Mouse (Mus musculus): ENCODE measurements around the gene Zfp513.
A peak's percentile ranks its signal among the peaks of the same experiment; 100 is the strongest.

Zfp513 gene

GRCm38 (mm10) chr5:31193631-31194281, 8.3 kb downstream of the Zfp513 start:
- no peak for TF ChIP-seq GATA4 (IDR thresholded peaks at IDR 0.05; ENCODE audit: insufficient replicate concordance, low read length)

DNA sequence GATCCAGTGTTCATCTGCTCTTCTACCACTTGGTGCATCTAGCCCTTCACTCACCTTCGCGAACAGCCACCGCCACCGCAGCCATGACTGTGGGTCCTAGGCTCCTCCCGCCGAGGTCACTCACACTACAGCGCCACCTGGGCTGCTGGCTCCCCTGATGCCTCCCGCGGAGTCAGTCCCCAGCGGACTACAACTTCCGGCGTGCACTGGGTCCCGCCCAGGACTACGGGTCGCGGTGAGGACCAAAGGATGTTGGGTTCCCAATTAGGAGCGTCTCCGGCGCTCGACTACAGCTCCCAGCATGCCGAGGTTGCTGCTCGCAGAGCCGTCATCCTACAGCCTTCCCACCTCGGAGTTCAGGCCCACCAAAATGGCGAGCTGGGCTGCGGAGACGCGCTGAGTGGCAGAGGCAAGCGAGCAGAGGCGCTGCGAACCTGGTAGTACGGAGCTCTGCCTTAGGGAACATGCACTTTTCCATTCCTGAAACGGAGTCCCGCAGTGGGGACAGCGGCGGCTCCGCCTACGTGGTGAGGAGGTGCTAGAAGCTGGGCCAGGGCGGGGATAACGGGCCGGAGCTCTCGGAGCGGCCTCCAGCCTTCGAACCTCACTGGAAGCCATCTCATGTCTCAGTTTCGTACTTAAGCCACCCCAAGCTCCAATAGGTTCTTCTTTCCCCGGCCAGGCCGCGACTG, 9.0 kb downstream of the Zfp513 start, which contains the start of the genes Snx17 and Eif2b4:
TSS of gene Snx17 (plus strand) at position 289 of the 692 bp plus-strand sequence.
TSS of gene Eif2b4 (minus strand) at position 492 of the 692 bp plus-strand sequence.
- TF ChIP-seq GATA4 (IDR thresholded peaks at IDR 0.05; ENCODE audit: insufficient replicate concordance, low read length): peak; percentile 26; the same call in 1 of the 2 replicates

GRCm38 (mm10) chr5:31192045-31192938, 9.8 kb downstream of the Zfp513 start:
- TF ChIP-seq GATA4 (IDR thresholded peaks at IDR 0.05; ENCODE audit: insufficient replicate concordance, low read length): no peak

DNA sequence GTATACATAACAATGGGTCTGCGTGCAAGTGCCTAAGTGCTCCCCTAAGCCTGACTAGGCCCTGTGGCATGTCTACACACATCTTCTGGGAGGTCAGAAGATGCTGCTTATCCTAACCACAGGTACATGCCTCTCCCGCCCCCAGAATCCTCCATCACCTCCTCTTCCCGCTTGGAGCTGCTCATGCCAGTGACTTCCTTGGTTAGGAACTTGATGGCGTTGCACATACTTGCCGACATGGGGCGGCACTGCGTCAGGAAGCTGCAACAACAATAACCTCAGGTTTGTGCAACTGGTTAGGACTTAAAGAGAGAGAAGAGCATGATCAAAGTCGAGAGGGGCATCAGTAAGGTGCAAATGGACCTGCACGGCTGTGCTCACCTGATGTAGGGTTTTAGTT, 11.9 kb downstream of the Zfp513 start:
- TF ChIP-seq GATA4 (IDR thresholded peaks at IDR 0.05; ENCODE audit: insufficient replicate concordance, low read length): no peak

DNA sequence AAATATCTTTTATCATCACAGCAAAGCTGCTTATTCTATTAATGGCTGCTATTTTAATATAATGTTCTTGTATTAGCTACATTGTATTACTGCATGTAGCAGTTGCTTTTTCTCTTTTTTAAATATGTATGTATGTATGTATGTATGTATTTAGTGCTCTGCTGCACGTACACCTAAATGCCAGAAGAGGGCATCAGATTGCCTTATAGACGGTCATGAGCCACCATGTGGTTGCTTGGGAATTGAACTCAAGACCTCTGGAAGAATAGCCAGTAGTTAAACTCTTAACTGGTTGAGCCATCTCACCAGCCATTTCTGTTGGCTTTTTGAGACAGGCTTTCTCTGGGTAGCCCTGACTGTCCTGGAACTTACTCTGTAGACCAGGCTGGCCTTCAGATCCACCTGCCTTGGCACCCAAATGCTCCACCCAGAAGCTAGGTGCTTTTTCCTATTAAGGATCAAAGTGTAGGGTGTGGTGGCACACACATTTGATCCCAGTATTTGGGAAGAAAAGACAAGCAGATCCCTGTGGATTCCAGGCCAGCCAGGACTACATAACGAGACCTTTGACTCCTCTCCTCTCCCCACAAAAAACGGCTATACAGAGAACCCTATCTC, 13.8 kb downstream of the Zfp513 start:
- TF ChIP-seq GATA4 (IDR thresholded peaks at IDR 0.05; ENCODE audit: insufficient replicate concordance, low read length): no peak

DNA sequence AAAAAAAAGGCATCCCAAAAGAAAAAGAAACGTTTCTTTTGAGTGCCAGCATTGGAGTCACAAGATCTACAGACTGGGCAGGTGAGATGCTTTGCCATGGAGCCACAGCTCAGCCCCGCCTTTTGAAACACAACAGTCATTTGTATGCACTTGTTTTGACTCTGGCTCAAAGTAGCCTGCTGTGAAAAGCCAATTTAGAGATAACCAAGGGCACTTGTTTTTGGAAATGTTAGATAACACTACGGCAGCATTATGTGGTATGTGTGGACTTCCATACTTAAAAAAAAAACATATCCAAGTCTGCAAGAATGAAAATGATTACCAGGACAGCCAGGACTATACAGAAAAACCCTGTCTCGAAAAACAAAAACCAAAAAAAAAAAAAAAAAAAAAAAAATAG, 18.4 kb downstream of the Zfp513 start:
- TF ChIP-seq GATA4 (IDR thresholded peaks at IDR 0.05; ENCODE audit: insufficient replicate concordance, low read length): no peak

DNA sequence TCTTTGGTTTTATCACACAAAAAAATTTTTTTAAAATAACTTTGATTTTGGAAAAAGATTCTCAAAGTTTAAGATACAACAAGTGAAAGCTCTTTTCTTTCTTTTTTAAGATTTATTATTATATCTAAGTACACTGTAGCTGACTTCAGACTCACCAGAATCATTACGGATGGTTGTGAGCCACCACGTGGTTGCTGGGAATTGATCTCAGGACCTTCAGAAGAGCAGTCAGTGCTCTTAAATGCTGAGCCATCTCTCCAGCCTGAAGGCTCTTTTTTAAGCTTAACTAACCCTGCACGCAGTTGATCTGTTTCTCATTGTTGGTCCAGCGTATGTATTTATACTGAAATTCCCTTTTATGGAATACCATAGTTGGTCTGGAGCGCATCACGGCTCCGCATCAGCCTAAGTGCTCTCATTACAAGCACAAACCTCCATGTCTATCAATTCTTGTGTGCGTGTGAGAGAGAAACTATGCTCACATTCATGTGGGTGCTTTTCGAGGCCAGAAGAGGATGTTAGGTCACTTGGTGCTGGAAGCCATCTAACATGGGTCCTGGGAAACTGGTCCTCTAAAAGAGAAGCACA, 20.8 kb downstream of the Zfp513 start:
- no peak for TF ChIP-seq GATA4 (IDR thresholded peaks at IDR 0.05; ENCODE audit: insufficient replicate concordance, low read length)

GRCm38 (mm10) chr5:31179766-31180630, 22.1 kb downstream of the Zfp513 start, which contains the start of the genes Gm29609 and Gtf3c2:
Gm29609 (minus strand) TSS chr5:31179911.
Gtf3c2 (minus strand) TSS chr5:31180144.
- TF ChIP-seq GATA4 (IDR thresholded peaks at IDR 0.05; ENCODE audit: insufficient replicate concordance, low read length): no peak; the same call in 1 of the 2 replicates

DNA sequence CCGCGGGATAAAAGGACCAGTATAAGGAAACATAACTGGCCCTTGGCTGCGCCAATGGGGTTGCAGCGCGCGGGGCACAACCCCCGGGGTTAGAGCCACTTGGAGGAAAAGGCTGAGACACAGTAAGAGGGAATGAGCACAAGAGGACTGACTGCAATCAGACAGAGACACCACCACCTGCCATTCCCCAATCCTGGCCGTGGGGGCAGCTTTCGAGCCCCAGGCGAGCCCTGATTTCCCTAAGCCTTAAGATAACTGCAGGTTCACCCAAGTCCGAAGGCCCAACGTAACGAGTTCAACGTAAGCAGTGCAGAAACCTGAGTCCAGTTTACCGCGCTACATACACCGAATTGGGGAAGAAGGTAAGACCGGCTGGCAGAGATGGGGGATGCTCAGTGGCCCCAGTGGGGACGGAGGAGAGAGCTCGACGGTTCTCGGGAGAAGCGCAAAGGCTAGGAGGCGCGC, 22.8 kb downstream of the Zfp513 start:
- no peak for TF ChIP-seq GATA4 (IDR thresholded peaks at IDR 0.05; ENCODE audit: insufficient replicate concordance, low read length)

DNA sequence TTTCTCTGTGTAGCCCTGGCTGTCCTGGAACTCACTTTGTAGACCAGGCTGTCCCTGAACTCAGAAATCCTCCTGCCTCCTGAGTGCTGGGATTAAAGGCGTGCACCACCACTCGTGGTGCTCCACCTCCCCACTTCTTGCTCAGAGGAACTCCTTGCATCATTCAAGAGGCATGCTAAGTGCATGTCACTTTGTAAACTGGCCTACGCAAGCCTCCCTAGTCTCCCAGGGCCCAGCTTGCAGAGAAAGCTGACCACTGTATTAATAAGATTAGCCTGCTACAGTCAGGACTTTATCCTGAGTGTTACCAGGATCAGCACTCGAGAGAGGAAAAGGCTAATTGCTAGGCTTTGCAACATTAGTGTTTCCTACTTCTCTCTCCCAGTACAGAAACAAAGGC, 33.5 kb downstream of the Zfp513 start:
- TF ChIP-seq GATA4 (IDR thresholded peaks at IDR 0.05; ENCODE audit: insufficient replicate concordance, low read length): no peak

DNA sequence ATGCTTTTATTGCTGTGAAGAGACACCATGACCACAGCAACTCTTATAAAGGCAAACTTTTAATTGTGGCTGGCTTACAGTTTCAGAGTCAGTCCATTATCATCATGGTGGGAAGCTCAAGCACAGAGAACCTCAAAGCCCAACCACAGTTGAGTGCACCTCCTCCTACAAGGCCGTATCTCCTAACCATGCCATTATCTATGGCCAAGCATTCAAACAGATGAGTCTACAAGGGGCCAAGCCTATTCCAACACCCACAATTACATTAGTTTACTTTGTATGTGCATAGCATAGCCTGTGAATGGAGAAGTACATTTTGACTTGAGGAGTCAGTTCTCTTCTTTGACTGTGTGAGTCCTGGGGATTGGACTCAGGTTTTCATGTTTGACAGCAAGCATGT, 37.2 kb downstream of the Zfp513 start:
- no peak for TF ChIP-seq GATA4 (IDR thresholded peaks at IDR 0.05; ENCODE audit: insufficient replicate concordance, low read length)

DNA sequence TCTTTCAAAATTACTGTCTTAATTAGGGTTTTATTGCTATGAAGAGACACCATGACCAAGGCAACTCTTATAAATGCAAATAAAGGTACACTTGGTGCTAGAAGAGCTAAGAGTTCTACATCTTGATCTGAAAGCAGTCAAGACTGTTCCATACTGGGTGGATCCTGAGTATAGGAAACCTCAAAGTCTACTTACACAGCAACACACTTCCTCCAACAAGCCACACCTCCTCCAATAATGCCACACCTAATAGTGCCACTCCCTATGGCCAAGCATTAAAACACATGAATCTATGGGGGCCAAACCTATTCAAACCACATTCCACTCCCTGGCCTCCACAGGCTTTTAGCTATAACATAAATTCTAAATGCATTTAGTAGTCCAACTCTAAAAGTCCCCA, 39.6 kb downstream of the Zfp513 start:
- TF ChIP-seq GATA4 (IDR thresholded peaks at IDR 0.05; ENCODE audit: insufficient replicate concordance, low read length): no peak

DNA sequence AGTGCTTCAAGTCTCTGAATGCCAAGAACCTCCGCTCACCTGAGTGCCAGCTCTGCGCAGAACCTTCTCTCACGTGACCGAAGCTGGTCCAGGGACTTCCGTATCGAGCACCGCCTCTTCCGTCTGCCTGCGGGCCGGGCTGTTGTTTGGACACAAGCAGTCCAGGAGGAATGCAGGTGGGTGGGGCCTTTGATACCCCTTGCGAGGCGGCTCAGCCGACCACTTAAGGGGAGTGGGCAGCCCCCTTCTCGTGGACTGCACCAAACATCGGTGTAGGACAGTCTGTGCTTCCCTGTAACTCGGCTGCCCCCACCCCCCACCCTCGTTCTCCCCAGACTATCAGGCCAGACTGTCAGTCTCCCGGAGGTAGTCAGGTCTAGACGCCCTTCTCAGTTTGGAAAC, 48.0 kb downstream of the Zfp513 start, which contains the start of gene Mpv17:
TSS of gene Mpv17 (minus strand) at position 100 of the 402 bp plus-strand sequence.
- no peak for TF ChIP-seq GATA4 (IDR thresholded peaks at IDR 0.05; ENCODE audit: insufficient replicate concordance, low read length)
